Mouse (Mus musculus): Measurements from ENCODE around the gene Rpl18a. TPM values are rescaled to one million over a fixed set of nuclear protein-coding genes. Genes with fewer than 3 reads are reported as not detected.
A peak's percentile ranks its signal among the peaks of the same experiment; 100 is the strongest.

Rpl18a gene
- polyA plus RNA-seq, 1 experiment from 2014 or later = 4,326 TPM

GRCm38 (mm10) chr8:70892022-70892895, 5.0 kb downstream of the Rpl18a start, which contains the start of gene Slc5a5:
Gene Slc5a5 (minus strand): TSS chr8:70892757.
- Histone ChIP-seq H3K9ac (peak within 1 kb of the TSS; percentile 19; the same call in 1 of the 2 replicates), H3K4me3 (replicated peaks) (peak within 1 kb of the TSS; percentile 36), H3K27me3 (peaks cover 54% of the 10 kb centered on the region), H3K27ac (no peak within 1 kb of the TSS), H3K9me3 (replicated peaks) (no peaks in the 10 kb centered on the region), H3K36me3 (peaks cover 31% of the 10 kb centered on the region), H3K4me2 (peak within 1 kb of the TSS; percentile 56), H3K4me1 (peaks cover 45% of the 10 kb centered on the region)
- under 1% methylated on average over 79 of the region's 80 CpGs for WGBS
- no peak for ATAC-seq (replicated peaks; ENCODE audit: low FRiP score)

GRCm38 (mm10) chr8:70891356-70891755, 5.9 kb downstream of the Rpl18a start:
- peaks cover 56% of the 10 kb centered on the region for H3K27me3 ChIP-seq
- no peak overlapping the region for H3K9ac ChIP-seq
- peak; percentile 26 for ATAC-seq (replicated peaks; ENCODE audit: low FRiP score)
- 6% methylated on average over 20 of the region's 21 CpGs for WGBS
- H3K4me2 ChIP-seq = peak overlapping the region; percentile 56
- peaks cover 31% of the 10 kb centered on the region for H3K36me3 ChIP-seq
- H3K4me1 ChIP-seq = peaks cover 44% of the 10 kb centered on the region
- 0 out of 2 replicates have a peak overlapping the region, but pooled peaks have one; percentile 6 for H3K4me3 ChIP-seq (replicated peaks)
- H3K27ac ChIP-seq = no peak overlapping the region
- no peaks in the 10 kb centered on the region for H3K9me3 ChIP-seq (replicated peaks)

DNA sequence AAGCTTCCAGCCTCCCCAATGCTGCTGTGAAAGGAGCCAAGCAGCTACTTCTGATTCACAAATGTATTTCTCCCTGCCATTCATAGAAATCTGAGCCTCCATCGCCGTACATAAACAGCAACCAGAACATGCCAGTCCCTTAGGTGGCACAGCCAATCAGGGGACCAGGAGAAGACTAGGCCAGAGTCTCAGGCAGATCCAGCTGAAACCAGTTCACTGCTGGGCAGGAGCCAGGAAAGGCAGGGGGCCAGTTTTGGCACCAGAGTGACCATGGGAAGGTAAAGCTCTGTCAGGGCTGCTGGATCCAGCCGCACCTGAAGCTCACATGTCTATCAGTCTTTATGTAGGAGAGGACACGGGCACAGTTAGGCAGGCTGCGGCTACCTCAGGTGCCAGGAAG, 6.6 kb downstream of the Rpl18a start:
- no peak overlapping the region for H3K27ac ChIP-seq
- no peak for ATAC-seq (replicated peaks; ENCODE audit: low FRiP score)
- H3K4me2 ChIP-seq = no peak overlapping the region
- H3K4me3 ChIP-seq (replicated peaks) = no peak overlapping the region
- 90% methylated on average over 5 of the region's 5 CpGs for WGBS
- no peak overlapping the region for H3K9ac ChIP-seq
- peaks cover 57% of the 10 kb centered on the region for H3K27me3 ChIP-seq
- peaks cover 26% of the 10 kb centered on the region for H3K36me3 ChIP-seq
- no peaks in the 10 kb centered on the region for H3K9me3 ChIP-seq (replicated peaks)
- peaks cover 37% of the 10 kb centered on the region for H3K4me1 ChIP-seq

DNA sequence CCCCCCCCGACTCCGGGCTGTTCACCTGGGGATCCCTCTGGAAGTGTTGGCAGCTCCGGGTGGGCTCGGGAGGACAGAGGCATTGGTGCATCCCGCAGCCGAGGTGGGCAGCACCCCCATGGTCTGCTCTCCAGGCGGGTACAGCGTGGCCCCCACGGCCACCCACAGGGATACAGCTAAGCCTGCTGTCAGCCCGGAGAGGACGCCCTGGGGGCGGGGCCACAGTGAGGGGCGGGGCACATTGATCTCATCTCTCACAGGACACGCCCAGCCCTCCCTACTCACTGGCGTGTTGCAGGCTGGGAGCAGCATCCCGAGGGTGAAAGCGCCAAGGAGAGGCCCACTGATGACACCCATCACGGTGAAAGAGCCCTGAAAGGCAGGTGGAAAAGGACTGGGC, 9.5 kb downstream of the Rpl18a start:
- H3K9ac ChIP-seq = no peak overlapping the region
- peaks cover 20% of the 10 kb centered on the region for H3K4me1 ChIP-seq
- H3K4me2 ChIP-seq = 0 out of 2 replicates have a peak overlapping the region, but pooled peaks have one; percentile 21
- no peaks in the 10 kb centered on the region for H3K9me3 ChIP-seq (replicated peaks)
- peaks cover 43% of the 10 kb centered on the region for H3K27me3 ChIP-seq
- WGBS = 4% methylated on average over 18 of the region's 18 CpGs
- H3K36me3 ChIP-seq = no peaks in the 10 kb centered on the region
- H3K4me3 ChIP-seq (replicated peaks) = no peak overlapping the region
- no peak overlapping the region for H3K27ac ChIP-seq
- ATAC-seq (replicated peaks; ENCODE audit: low FRiP score) = no peak

GRCm38 (mm10) chr8:70885612-70886011, 11.6 kb downstream of the Rpl18a start:
- no peak overlapping the region for H3K27ac ChIP-seq
- WGBS = 13% methylated on average over 12 of the region's 12 CpGs
- no peak overlapping the region for H3K9ac ChIP-seq
- H3K4me3 ChIP-seq (replicated peaks) = no peak overlapping the region
- peaks cover 22% of the 10 kb centered on the region for H3K27me3 ChIP-seq
- peaks cover 5% of the 10 kb centered on the region for H3K4me1 ChIP-seq
- no peaks in the 10 kb centered on the region for H3K9me3 ChIP-seq (replicated peaks)
- no peak overlapping the region for H3K4me2 ChIP-seq
- ATAC-seq (replicated peaks; ENCODE audit: low FRiP score) = no peak; the same call in 1 of the 2 replicates
- H3K36me3 ChIP-seq = no peaks in the 10 kb centered on the region

- no peak overlapping the region for H3K4me2 ChIP-seq
- WGBS = 88% methylated on average over 10 of the region's 10 CpGs
- no peaks in the 10 kb centered on the region for H3K9me3 ChIP-seq (replicated peaks)
- no peak for ATAC-seq (replicated peaks; ENCODE audit: low FRiP score)
- no peak overlapping the region for H3K27ac ChIP-seq
- no peaks in the 10 kb centered on the region for H3K36me3 ChIP-seq
- H3K9ac ChIP-seq = no peak overlapping the region
- peaks cover 14% of the 10 kb centered on the region for H3K4me1 ChIP-seq
- no peak overlapping the region for H3K4me3 ChIP-seq (replicated peaks)
- H3K27me3 ChIP-seq = peaks cover 14% of the 10 kb centered on the region
Observed at GRCm38 (mm10) chr8:70884683-70885082, 12.5 kb downstream of the Rpl18a start.

GRCm38 (mm10) chr8:70884186-70884585, 13.0 kb downstream of the Rpl18a start:
- no peak for ATAC-seq (replicated peaks; ENCODE audit: low FRiP score)
- Histone ChIP-seq H3K9ac (no peak overlapping the region), H3K9me3 (replicated peaks) (no peaks in the 10 kb centered on the region), H3K27me3 (peaks cover 11% of the 10 kb centered on the region; the same call in 1 of the 2 replicates), H3K4me1 (peaks cover 14% of the 10 kb centered on the region), H3K36me3 (no peaks in the 10 kb centered on the region), H3K4me2 (no peak overlapping the region), H3K27ac (no peak overlapping the region), H3K4me3 (replicated peaks) (no peak overlapping the region)
- WGBS = 80% methylated on average over 4 of the region's 4 CpGs

GRCm38 (mm10) chr8:70880546-70880945, 16.7 kb downstream of the Rpl18a start:
- H3K36me3 ChIP-seq = no peaks in the 10 kb centered on the region
- no peak overlapping the region for H3K4me2 ChIP-seq
- H3K9ac ChIP-seq = no peak overlapping the region
- H3K4me3 ChIP-seq (replicated peaks) = no peak overlapping the region
- 24% methylated on average over 11 of the region's 11 CpGs for WGBS
- H3K4me1 ChIP-seq = peaks cover 10% of the 10 kb centered on the region
- no peak overlapping the region for H3K27ac ChIP-seq
- ATAC-seq (replicated peaks; ENCODE audit: low FRiP score) = no peak
- no peaks in the 10 kb centered on the region for H3K27me3 ChIP-seq
- H3K9me3 ChIP-seq (replicated peaks) = no peaks in the 10 kb centered on the region

GRCm38 (mm10) chr8:70880126-70880525, 17.1 kb downstream of the Rpl18a start:
- Histone ChIP-seq H3K4me1 (peaks cover 10% of the 10 kb centered on the region), H3K9ac (no peak overlapping the region), H3K27ac (no peak overlapping the region), H3K4me2 (no peak overlapping the region), H3K4me3 (replicated peaks) (no peak overlapping the region), H3K27me3 (no peaks in the 10 kb centered on the region), H3K9me3 (replicated peaks) (no peaks in the 10 kb centered on the region), H3K36me3 (no peaks in the 10 kb centered on the region)
- 0 out of 2 replicates have a peak, but pooled peaks have one; percentile 19 for ATAC-seq (replicated peaks; ENCODE audit: low FRiP score)
- WGBS = 7% methylated on average over 4 of the region's 4 CpGs

DNA sequence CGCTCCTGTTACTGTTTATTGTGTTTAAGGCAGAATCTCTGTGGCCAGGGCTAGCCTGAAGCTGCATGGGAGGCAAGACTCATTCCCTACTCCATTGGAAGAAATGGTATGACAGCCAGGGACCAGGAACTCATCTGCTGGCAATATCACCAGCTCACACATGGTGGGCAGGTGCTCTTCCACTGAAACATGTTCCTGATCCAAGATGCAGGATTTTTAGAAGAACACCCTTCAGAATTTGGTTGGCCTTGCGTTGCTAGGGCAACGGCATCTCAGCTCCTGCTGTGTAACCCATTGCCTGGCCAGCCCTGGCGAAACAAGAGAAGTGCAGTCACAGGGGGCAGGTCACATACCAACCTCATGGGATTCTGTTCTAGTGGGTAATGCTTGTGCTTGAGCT, 17.7 kb downstream of the Rpl18a start:
- Histone ChIP-seq H3K27ac (no peak overlapping the region), H3K9me3 (replicated peaks) (no peaks in the 10 kb centered on the region), H3K27me3 (no peaks in the 10 kb centered on the region), H3K4me1 (peaks cover 10% of the 10 kb centered on the region), H3K36me3 (no peaks in the 10 kb centered on the region), H3K4me2 (no peak overlapping the region), H3K4me3 (replicated peaks) (no peak overlapping the region), H3K9ac (no peak overlapping the region)
- ATAC-seq (replicated peaks; ENCODE audit: low FRiP score) = no peak
- WGBS = 58% methylated on average over 4 of the region's 4 CpGs

- Histone ChIP-seq H3K27me3 (no peaks in the 10 kb centered on the region), H3K9me3 (replicated peaks) (no peaks in the 10 kb centered on the region), H3K9ac (no peak overlapping the region), H3K27ac (no peak overlapping the region), H3K4me1 (peaks cover 15% of the 10 kb centered on the region), H3K4me3 (replicated peaks) (no peak overlapping the region), H3K36me3 (no peaks in the 10 kb centered on the region), H3K4me2 (no peak overlapping the region)
- 60% methylated on average over 2 of the region's 2 CpGs for WGBS
- no peak for ATAC-seq (replicated peaks; ENCODE audit: low FRiP score)
Observed at GRCm38 (mm10) chr8:70878178-70878577, 19.0 kb downstream of the Rpl18a start.

GRCm38 (mm10) chr8:70876382-70876781, 20.8 kb downstream of the Rpl18a start:
- H3K4me3 ChIP-seq (replicated peaks) = no peak overlapping the region
- no peaks in the 10 kb centered on the region for H3K36me3 ChIP-seq
- H3K9ac ChIP-seq = no peak overlapping the region
- peaks cover 28% of the 10 kb centered on the region for H3K4me1 ChIP-seq
- 52% methylated on average over 4 of the region's 4 CpGs for WGBS
- no peak for ATAC-seq (replicated peaks; ENCODE audit: low FRiP score)
- no peak overlapping the region for H3K27ac ChIP-seq
- H3K4me2 ChIP-seq = no peak overlapping the region
- no peaks in the 10 kb centered on the region for H3K27me3 ChIP-seq
- H3K9me3 ChIP-seq (replicated peaks) = no peaks in the 10 kb centered on the region
